Mouse (Mus musculus) heart, adult 2 months (tissue): ENCODE results near the gene Rpp40.

Source experiments
- CTCF ChIP-seq: fragments of 200-600 bp; IDR thresholded peaks from 2 replicates; pipeline ENCODE4 v1.8.1; 2022; ENCODE audit warnings: antibody characterized with exemption, mild to moderate bottlenecking, moderate library complexity
- EP300 ChIP-seq: fragments of 200-500 bp; IDR thresholded peaks from 2 replicates; pipeline ENCODE4 v1.6.1; 2011; ENCODE audit warnings: low read depth, low read length, control low read depth; ENCODE audit not compliant: insufficient read depth
- POLR2A ChIP-seq: fragments of 200-500 bp; IDR thresholded peaks from 2 replicates; pipeline ENCODE4 v1.6.1; 2011; ENCODE audit warnings: mild to moderate bottlenecking, low read depth, low read length, control low read depth; ENCODE audit not compliant: insufficient read depth

GRCm38 (mm10) chr13:35860916-35861315, 45.2 kb downstream of the Rpp40 start:
- TF ChIP-seq CTCF (no peak), POLR2A (no peak), EP300 (no peak)
